In the genomic region with DNA sequence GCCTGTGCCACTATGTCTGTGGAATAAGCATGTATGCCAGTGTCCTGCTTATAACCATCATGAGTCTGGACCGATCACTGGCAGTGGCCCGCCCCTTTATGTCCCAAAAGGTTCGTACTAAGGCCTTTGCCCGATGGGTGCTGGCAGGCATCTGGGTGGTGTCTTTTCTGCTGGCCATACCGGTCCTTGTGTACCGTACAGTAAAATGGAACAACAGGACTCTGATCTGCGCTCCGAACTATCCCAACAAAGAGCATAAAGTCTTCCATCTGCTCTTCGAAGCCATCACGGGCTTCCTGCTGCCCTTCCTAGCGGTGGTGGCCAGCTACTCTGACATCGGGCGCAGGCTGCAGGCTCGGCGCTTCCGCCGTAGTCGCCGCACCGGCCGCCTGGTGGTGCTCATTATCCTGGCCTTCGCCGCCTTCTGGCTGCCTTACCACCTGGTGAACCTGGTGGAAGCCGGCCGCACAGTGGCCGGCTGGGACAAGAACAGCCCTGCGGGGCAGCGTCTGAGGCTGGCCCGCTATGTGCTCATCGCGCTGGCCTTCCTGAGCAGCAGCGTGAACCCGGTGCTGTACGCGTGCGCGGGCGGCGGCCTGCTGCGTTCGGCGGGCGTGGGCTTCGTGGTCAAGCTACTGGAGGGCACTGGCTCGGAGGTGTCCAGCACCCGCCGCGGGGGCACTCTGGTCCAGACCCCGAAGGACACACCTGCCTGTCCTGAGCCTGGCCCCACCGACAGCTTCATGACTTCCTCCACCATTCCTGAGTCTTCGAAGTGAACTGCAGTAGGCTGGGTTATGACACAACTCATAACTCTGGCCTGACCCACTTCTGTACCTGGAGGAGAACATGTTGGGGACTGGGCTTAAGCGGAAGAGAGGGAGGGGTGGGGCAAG, we compare ENCODE assay signal across 8 mouse cellular contexts. TPM values are rescaled to one million over a fixed set of nuclear protein-coding genes. Genes with fewer than 3 reads are reported as not detected.
DNase-seq lines count a peak whose midpoint lies in the region; ATAC-seq and TF ChIP-seq lines count a peak whose summit lies in the region.

No protein-coding gene starts in this region.

- intact Hi-C loops in gastrocnemius, postnatal 36 days (cut with DNase I): no loop called here

- peaks cover 3% of the 10 kb centered on the region; the same call in 1 of the 2 replicates for H3K4me1 ChIP-seq in spleen, adult 2 months (ENCODE audit: control insufficient read depth, insufficient read depth, insufficient read length)
- H3K4me1 ChIP-seq in intestine, postnatal 0 days (replicated peaks; ENCODE audit: control insufficient read depth, insufficient read depth, low read length): 0 out of 2 replicates have a peak, but pooled peaks cover 3% of the 10 kb centered on the region
- H3K4me1 ChIP-seq in liver, postnatal 0 days (ENCODE audit: insufficient read depth): peaks cover 14% of the 10 kb centered on the region
- H3K4me1 ChIP-seq in neural tube, embryonic 13.5 days (replicated peaks): peaks cover 11% of the 10 kb centered on the region

- H3K4me3 ChIP-seq in spleen, adult 2 months (ENCODE audit: extremely low read depth, insufficient read depth, insufficient read length): peak overlapping the region; percentile 32; the same call in 1 of the 2 replicates
- H3K4me3 ChIP-seq in intestine, postnatal 0 days (ENCODE audit: low read depth, low read length): peak overlapping the region; percentile 27
- peak overlapping the region; percentile 41 for H3K4me3 ChIP-seq in liver, postnatal 0 days (ENCODE audit: low read depth, low read length)
- peak overlapping the region; percentile 44 for H3K4me3 ChIP-seq in neural tube, embryonic 13.5 days

- TF ChIP-seq CTCF in spleen, adult 2 months (IDR thresholded peaks at IDR 0.05; ENCODE audit: extremely low read depth, insufficient read depth, insufficient read length, insufficient replicate concordance): no peak
- TF ChIP-seq CTCF in intestine, postnatal 0 days (IDR thresholded peaks at IDR 0.05; ENCODE audit: low read depth): peak; percentile 81
- TF ChIP-seq CTCF in liver, postnatal 0 days (IDR thresholded peaks at IDR 0.05; ENCODE audit: low read depth): peak; percentile 62

- no peak for TF ChIP-seq EP300 in liver, postnatal 0 days (IDR thresholded peaks at IDR 0.05; ENCODE audit: low read depth)

- no peaks in the 10 kb centered on the region for H3K36me3 ChIP-seq in spleen, adult 2 months (ENCODE audit: control insufficient read depth, insufficient read depth, low read length)
- H3K36me3 ChIP-seq in intestine, postnatal 0 days (ENCODE audit: control insufficient read depth, insufficient read depth): no peaks in the 10 kb centered on the region
- H3K36me3 ChIP-seq in liver, postnatal 0 days (replicated peaks; ENCODE audit: insufficient read depth, low read length): no peaks in the 10 kb centered on the region
- no peaks in the 10 kb centered on the region for H3K36me3 ChIP-seq in neural tube, embryonic 13.5 days

- no peak for TF ChIP-seq POLR2A in spleen, adult 2 months (IDR thresholded peaks at IDR 0.05; ENCODE audit: low read depth, low read length)

- ATAC-seq in intestine, postnatal 0 days: peak; percentile 56
- ATAC-seq in liver, postnatal 0 days: peak; percentile 71
- ATAC-seq in neural tube, embryonic 13.5 days (ENCODE audit: low read depth): peak; percentile 69

- DNase-seq in spleen, adult 2 months (ENCODE audit: low read depth in 1 of 2, low spot score in 2 of 2): no peak
- no peak for DNase-seq in spleen, postnatal 14 days (ENCODE audit: low spot score in 2 of 2)
- peak; percentile 80 to 83 for DNase-seq in cerebellum, postnatal 10 days
- peak; percentile 40 to 54 for DNase-seq in gastrocnemius, postnatal 36 days
- peak; percentile 71 for DNase-seq in liver, postnatal 0 days
- DNase-seq in layer of hippocampus, postnatal 14 days (ENCODE audit: low spot score in 2 of 2): no peak

- no peak overlapping the region for H3K27ac ChIP-seq in spleen, adult 2 months (ENCODE audit: insufficient read depth, low read length)
- H3K27ac ChIP-seq in intestine, postnatal 0 days (ENCODE audit: low read depth, low read length): no peak overlapping the region
- no peak overlapping the region; the same call in 1 of the 2 replicates for H3K27ac ChIP-seq in liver, postnatal 0 days (ENCODE audit: low read depth)
- no peak overlapping the region for H3K27ac ChIP-seq in neural tube, embryonic 13.5 days (replicated peaks)

- peaks cover 4% of the 10 kb centered on the region; the same call in 1 of the 2 replicates for H3K27me3 ChIP-seq in spleen, adult 2 months (ENCODE audit: control insufficient read depth, insufficient read depth, low read length)
- H3K27me3 ChIP-seq in intestine, postnatal 0 days (replicated peaks; ENCODE audit: control insufficient read depth, insufficient read depth, low read length): peaks cover 5% of the 10 kb centered on the region; the same call in 1 of the 2 replicates
- H3K27me3 ChIP-seq in liver, postnatal 0 days (ENCODE audit: insufficient read depth, low read length): peaks cover 14% of the 10 kb centered on the region; the same call in 1 of the 2 replicates
- H3K27me3 ChIP-seq in neural tube, embryonic 13.5 days: peaks cover 76% of the 10 kb centered on the region

- no peaks in the 10 kb centered on the region for H3K9me3 ChIP-seq in intestine, postnatal 0 days (ENCODE audit: control insufficient read depth)
- no peaks in the 10 kb centered on the region for H3K9me3 ChIP-seq in liver, postnatal 0 days (ENCODE audit: low read length)
- no peaks in the 10 kb centered on the region for H3K9me3 ChIP-seq in neural tube, embryonic 13.5 days

- WGBS in spleen, adult 2 months: 15% methylated on average over 52 of the region's 52 CpGs
- WGBS in intestine, postnatal 0 days: 12% methylated on average over 52 of the region's 52 CpGs
- 10% methylated on average over 52 of the region's 52 CpGs for WGBS in liver, postnatal 0 days (ENCODE audit: insufficient replicate concordance)
- WGBS in neural tube, embryonic 13.5 days: 12% methylated on average over 52 of the region's 52 CpGs

- no peak overlapping the region; the same call in 1 of the 2 replicates for H3K9ac ChIP-seq in intestine, postnatal 0 days (ENCODE audit: low read depth, low read length)
- H3K9ac ChIP-seq in liver, postnatal 0 days (replicated peaks): peak overlapping the region; percentile 59
- peak overlapping the region; percentile 75 for H3K9ac ChIP-seq in neural tube, embryonic 13.5 days

- H3K4me2 ChIP-seq in intestine, postnatal 0 days (replicated peaks; ENCODE audit: low read depth): peak overlapping the region; percentile 65
- H3K4me2 ChIP-seq in liver, postnatal 0 days (ENCODE audit: low read depth, low read length): peak overlapping the region; percentile 68
- peak overlapping the region; percentile 80 for H3K4me2 ChIP-seq in neural tube, embryonic 13.5 days

RNA-seq across cellular contexts. Expression of gene Ltb4r1, which starts 2.0 kb away (rescaled TPM):
- polyA plus RNA-seq in spleen, adult 2 months (2012; rRNA removed): 4.2 and 6.6 TPM in 2 replicates
- not detected for total RNA-seq in gastrocnemius, postnatal 36 days (2021)
- polyA plus RNA-seq in intestine, postnatal 0 days (2015; fragmentation: Nextera tagmentation; extraction: Ambion mirVana): 3.8 and 4.1 TPM in 2 replicates
- 21.6 and 22.0 TPM in 2 replicates for polyA plus RNA-seq in liver, postnatal 0 days (2015; fragmentation: Nextera tagmentation; extraction: Ambion mirVana)
- 0.21 and 0.28 TPM in 2 replicates for polyA plus RNA-seq in neural tube, embryonic 13.5 days (2015; fragmentation: Nextera tagmentation; extraction: Ambion mirVana)
- under 1 TPM; 0.46 to 0.55 TPM for total RNA-seq in layer of hippocampus, postnatal 14 days (2021)

RNA-seq across cellular contexts. Expression of gene Ltb4r2, which starts 6.5 kb away (rescaled TPM):
- polyA plus RNA-seq in spleen, adult 2 months (2012; rRNA removed): 0.83 and 2.1 TPM in 2 replicates
- not detected for total RNA-seq in gastrocnemius, postnatal 36 days (2021)
- 6.7 and 9.0 TPM in 2 replicates for polyA plus RNA-seq in intestine, postnatal 0 days (2015; fragmentation: Nextera tagmentation; extraction: Ambion mirVana)
- polyA plus RNA-seq in liver, postnatal 0 days (2015; fragmentation: Nextera tagmentation; extraction: Ambion mirVana): 1.8 and 2.1 TPM in 2 replicates
- 0.29 and 0.33 TPM in 2 replicates for polyA plus RNA-seq in neural tube, embryonic 13.5 days (2015; fragmentation: Nextera tagmentation; extraction: Ambion mirVana)
- total RNA-seq in layer of hippocampus, postnatal 14 days (2021): under 1 TPM; 0.30 to 0.38 TPM

RNA-seq across cellular contexts. Expression of gene Cideb, which starts 9.5 kb away (rescaled TPM):
- 0.33 and 0.46 TPM in 2 replicates for polyA plus RNA-seq in spleen, adult 2 months (2012; rRNA removed)
- total RNA-seq in gastrocnemius, postnatal 36 days (2021): not detected
- 366 and 385 TPM in 2 replicates for polyA plus RNA-seq in intestine, postnatal 0 days (2015; fragmentation: Nextera tagmentation; extraction: Ambion mirVana)
- polyA plus RNA-seq in liver, postnatal 0 days (2015; fragmentation: Nextera tagmentation; extraction: Ambion mirVana): 191 and 192 TPM in 2 replicates
- polyA plus RNA-seq in neural tube, embryonic 13.5 days (2015; fragmentation: Nextera tagmentation; extraction: Ambion mirVana): 0.24 TPM in 1 of 2 replicates, not detected in the other
- total RNA-seq in layer of hippocampus, postnatal 14 days (2021): 1 to 10 TPM in 1 of 2 experiments, under 1 TPM in 1; 0.43 to 1.3 TPM

RNA-seq across cellular contexts. Expression of gene Adcy4, which starts 16.1 kb away (rescaled TPM):
- 16.3 and 17.3 TPM in 2 replicates for polyA plus RNA-seq in spleen, adult 2 months (2012; rRNA removed)
- total RNA-seq in gastrocnemius, postnatal 36 days (2021): 1 to 10 TPM; 5.3 to 6.5 TPM
- polyA plus RNA-seq in intestine, postnatal 0 days (2015; fragmentation: Nextera tagmentation; extraction: Ambion mirVana): 3.5 and 4.3 TPM in 2 replicates
- 1.5 and 1.7 TPM in 2 replicates for polyA plus RNA-seq in liver, postnatal 0 days (2015; fragmentation: Nextera tagmentation; extraction: Ambion mirVana)
- 4.4 and 5.7 TPM in 2 replicates for polyA plus RNA-seq in neural tube, embryonic 13.5 days (2015; fragmentation: Nextera tagmentation; extraction: Ambion mirVana)
- total RNA-seq in layer of hippocampus, postnatal 14 days (2021): 1 to 10 TPM; 3.9 to 4.2 TPM

RNA-seq across cellular contexts. Expression of gene Ripk3, which starts 20.9 kb away (rescaled TPM):
- polyA plus RNA-seq in spleen, adult 2 months (2012; rRNA removed): 38.8 and 48.4 TPM in 2 replicates
- total RNA-seq in gastrocnemius, postnatal 36 days (2021): under 1 TPM; 0.59 to 0.67 TPM
- 39.2 and 47.3 TPM in 2 replicates for polyA plus RNA-seq in intestine, postnatal 0 days (2015; fragmentation: Nextera tagmentation; extraction: Ambion mirVana)
- polyA plus RNA-seq in liver, postnatal 0 days (2015; fragmentation: Nextera tagmentation; extraction: Ambion mirVana): 9.6 and 10.3 TPM in 2 replicates
- 4.3 and 4.7 TPM in 2 replicates for polyA plus RNA-seq in neural tube, embryonic 13.5 days (2015; fragmentation: Nextera tagmentation; extraction: Ambion mirVana)
- under 1 TPM; 0.37 to 0.43 TPM for total RNA-seq in layer of hippocampus, postnatal 14 days (2021)

Comparison
In these comparisons a context has a peak if more than half of its experiments do, and no peak if none do; other contexts are left out.
1. DNase-seq: peak in cerebellum, postnatal 10 days (2 of 2), gastrocnemius, postnatal 36 days (2 of 2) and liver, postnatal 0 days (single experiment); none in spleen, adult 2 months (0 of 2), spleen, postnatal 14 days (0 of 2) and layer of hippocampus, postnatal 14 days (0 of 2).
2. RNA of gene Cideb, which starts 9.5 kb away (polyA plus RNA-seq): 366 to 385 TPM in intestine, postnatal 0 days and 191 to 192 TPM in liver, postnatal 0 days; 0.33 to 0.46 TPM in spleen, adult 2 months and 0.24 TPM in neural tube, embryonic 13.5 days; every median in the first group is over 100 times any median in the second.
3. Peak in every context shown above with its lines, with median percentiles within 50 percentile points of each other: H3K4me3 ChIP-seq, ATAC-seq and H3K4me2 ChIP-seq.